Mouse (Mus musculus) kidney, embryonic 16.5 days (tissue): ENCODE results near the gene 9130008F23Rik. TPM values are rescaled to one million over a fixed set of nuclear protein-coding genes. Genes with fewer than 3 reads are reported as not detected.

Experiments
- ATAC-seq: fragments of 200-750 bp; cut with Nextera tagmentation; 2 replicates; pipeline ENCODE4 v1.8.0; 2017; ENCODE audit warnings: moderate TSS enrichment; ENCODE audit not compliant: low FRiP score, low TSS enrichment
- H3K27ac ChIP-seq: fragments of 300-500 bp; sonication (generic); 2 replicates; pipeline ENCODE4 v1.5.1; 2014; ENCODE audit warnings: low read length
- H3K27me3 ChIP-seq: fragments of 300-500 bp; sonication (generic); 2 replicates; pipeline ENCODE4 v1.6.1; 2014; ENCODE audit warnings: low read length, control low read depth, mixed read lengths; ENCODE audit not compliant: insufficient read depth
- H3K36me3 ChIP-seq: fragments of 300-500 bp; sonication (generic); 2 replicates; pipeline ENCODE4 v1.6.1; 2014; ENCODE audit warnings: low read length, control low read depth, mixed read lengths; ENCODE audit not compliant: insufficient read depth
- H3K4me1 ChIP-seq: fragments of 300-500 bp; sonication (generic); 2 replicates; pipeline ENCODE4 v1.6.1; 2014; ENCODE audit warnings: low read length, control low read depth, mixed read lengths; ENCODE audit not compliant: insufficient read depth
- H3K4me2 ChIP-seq: fragments of 300-500 bp; sonication (generic); replicated peaks from 2 replicates; pipeline ENCODE4 v1.6.1; 2014; ENCODE audit warnings: low read depth, low read length
- H3K4me3 ChIP-seq: fragments of 300-500 bp; sonication (generic); 2 replicates; pipeline ENCODE4 v1.5.1; 2014; ENCODE audit warnings: mild to moderate bottlenecking, low read length
- H3K9ac ChIP-seq: fragments of 300-500 bp; sonication (generic); replicated peaks from 2 replicates; pipeline ENCODE4 v1.6.1; 2014; ENCODE audit warnings: low read length
- H3K9me3 ChIP-seq: fragments of 300-500 bp; sonication (generic); 2 replicates; pipeline ENCODE4 v1.6.1; 2016; ENCODE audit warnings: low read length, control low read depth
- WGBS: fragments of 180-500 bp; shearing (Covaris S2); extraction: QIAGEN DNeasy Blood & Tissue Kit; methylation state at CpG from one replicate; pipeline ENCODE4 v1.1.7; 2014; 5-methylcytosine and 5-hydroxymethylcytosine counted together
- polyA plus RNA-seq: library from polyadenylated mRNA; unstranded; fragments of >200 nt; fragmentation: Nextera tagmentation; extraction: Ambion mirVana; gene quantifications from 2 replicates; pipeline ENCODE4 v1.2.1, GENCODE M21; 2015

9130008F23Rik gene
- polyA plus RNA-seq, 1 experiment from 2014 or later, result 2.3 TPM

GRCm38 (mm10) chr17:40885155-40885554 is 4.8 kb upstream of the 9130008F23Rik start:
- no peaks in the 10 kb centered on the region for H3K27me3 ChIP-seq
- WGBS, result 79% methylated on average over 4 of the region's 4 CpGs
- H3K4me3 ChIP-seq, result no peak overlapping the region
- H3K4me2 ChIP-seq, result no peak overlapping the region
- no peaks in the 10 kb centered on the region for H3K9me3 ChIP-seq
- no peak overlapping the region for H3K27ac ChIP-seq
- no peak overlapping the region for H3K9ac ChIP-seq
- no peaks in the 10 kb centered on the region for H3K4me1 ChIP-seq
- no peak for ATAC-seq
- no peaks in the 10 kb centered on the region for H3K36me3 ChIP-seq

GRCm38 (mm10) chr17:40882172-40882571 is 1.8 kb upstream of the 9130008F23Rik start:
- no peak overlapping the region for H3K4me2 ChIP-seq
- no peak overlapping the region for H3K4me3 ChIP-seq
- no peaks in the 10 kb centered on the region; the same call in 1 of the 2 replicates for H3K4me1 ChIP-seq
- H3K27ac ChIP-seq, result no peak overlapping the region
- WGBS, result 90% methylated on average over 6 of the region's 6 CpGs
- no peaks in the 10 kb centered on the region for H3K27me3 ChIP-seq
- no peaks in the 10 kb centered on the region for H3K36me3 ChIP-seq
- no peak overlapping the region for H3K9ac ChIP-seq
- no peaks in the 10 kb centered on the region for H3K9me3 ChIP-seq
- no peak for ATAC-seq

GRCm38 (mm10) chr17:40879528-40879923 is 833 bp downstream of the 9130008F23Rik start:
- H3K4me1 ChIP-seq, result no peaks in the 10 kb centered on the region; the same call in 1 of the 2 replicates
- no peak overlapping the region for H3K27ac ChIP-seq
- peak overlapping the region; percentile 82 for H3K4me2 ChIP-seq
- no peaks in the 10 kb centered on the region for H3K36me3 ChIP-seq
- 14% methylated on average over 6 of the region's 6 CpGs for WGBS
- no peak for ATAC-seq
- H3K27me3 ChIP-seq, result no peaks in the 10 kb centered on the region
- H3K9me3 ChIP-seq, result no peaks in the 10 kb centered on the region
- H3K9ac ChIP-seq, result peak overlapping the region; percentile 78
- H3K4me3 ChIP-seq, result peak overlapping the region; percentile 77

GRCm38 (mm10) chr17:40877741-40878140 is 2.6 kb downstream of the 9130008F23Rik start:
- H3K9ac ChIP-seq, result no peak overlapping the region
- H3K27ac ChIP-seq, result no peak overlapping the region
- H3K4me2 ChIP-seq, result peak overlapping the region; percentile 82
- peaks cover 10% of the 10 kb centered on the region for H3K4me1 ChIP-seq
- H3K27me3 ChIP-seq, result no peaks in the 10 kb centered on the region
- H3K9me3 ChIP-seq, result no peaks in the 10 kb centered on the region
- no peaks in the 10 kb centered on the region for H3K36me3 ChIP-seq
- no peak for ATAC-seq
- 48% methylated on average over 3 of the region's 3 CpGs for WGBS
- H3K4me3 ChIP-seq, result peak overlapping the region; percentile 12; the same call in 1 of the 2 replicates

- no peak for ATAC-seq
- H3K4me2 ChIP-seq, result no peak overlapping the region
- no peak overlapping the region for H3K9ac ChIP-seq
- no peak overlapping the region for H3K4me3 ChIP-seq
- peaks cover 10% of the 10 kb centered on the region for H3K4me1 ChIP-seq
- no peaks in the 10 kb centered on the region for H3K36me3 ChIP-seq
- 86% methylated on average over 1 of the region's 1 CpGs for WGBS
- H3K27me3 ChIP-seq, result no peaks in the 10 kb centered on the region
- no peak overlapping the region for H3K27ac ChIP-seq
- H3K9me3 ChIP-seq, result no peaks in the 10 kb centered on the region
These were observed 4.8 kb downstream of the 9130008F23Rik start for GRCm38 (mm10) chr17:40875568-40875967.

GRCm38 (mm10) chr17:40874701-40875100 is 5.7 kb downstream of the 9130008F23Rik start:
- H3K4me1 ChIP-seq, result peaks cover 10% of the 10 kb centered on the region
- H3K27ac ChIP-seq, result no peak overlapping the region
- no peak overlapping the region for H3K9ac ChIP-seq
- H3K4me2 ChIP-seq, result no peak overlapping the region
- no peaks in the 10 kb centered on the region for H3K36me3 ChIP-seq
- no peaks in the 10 kb centered on the region for H3K9me3 ChIP-seq
- no peaks in the 10 kb centered on the region for H3K27me3 ChIP-seq
- no peak overlapping the region for H3K4me3 ChIP-seq
- ATAC-seq, result no peak
- 72% methylated on average over 3 of the region's 3 CpGs for WGBS

- H3K9ac ChIP-seq, result no peak overlapping the region
- H3K27ac ChIP-seq, result no peak overlapping the region
- H3K4me1 ChIP-seq, result peaks cover 10% of the 10 kb centered on the region
- H3K36me3 ChIP-seq, result no peaks in the 10 kb centered on the region
- no peak overlapping the region for H3K4me2 ChIP-seq
- WGBS, result 19% methylated on average over 2 of the region's 2 CpGs
- no peaks in the 10 kb centered on the region for H3K9me3 ChIP-seq
- no peak overlapping the region for H3K4me3 ChIP-seq
- no peaks in the 10 kb centered on the region for H3K27me3 ChIP-seq
- ATAC-seq, result no peak; the same call in 1 of the 2 replicates
These were observed 6.8 kb downstream of the 9130008F23Rik start for GRCm38 (mm10) chr17:40873582-40874011.

- no peak overlapping the region for H3K9ac ChIP-seq
- no peak overlapping the region for H3K4me3 ChIP-seq
- H3K36me3 ChIP-seq, result no peaks in the 10 kb centered on the region
- H3K4me2 ChIP-seq, result no peak overlapping the region
- peaks cover 10% of the 10 kb centered on the region for H3K4me1 ChIP-seq
- WGBS, result 97% methylated on average over 6 of the region's 6 CpGs
- H3K27ac ChIP-seq, result no peak overlapping the region
- no peak for ATAC-seq
- H3K27me3 ChIP-seq, result no peaks in the 10 kb centered on the region
- H3K9me3 ChIP-seq, result no peaks in the 10 kb centered on the region
These were observed 7.7 kb downstream of the 9130008F23Rik start for GRCm38 (mm10) chr17:40872626-40873025.

GRCm38 (mm10) chr17:40868952-40869747 is 11.2 kb downstream of the 9130008F23Rik start:
- H3K27me3 ChIP-seq, result no peaks in the 10 kb centered on the region
- H3K4me3 ChIP-seq, result no peak overlapping the region
- no peak overlapping the region for H3K9ac ChIP-seq
- H3K27ac ChIP-seq, result no peak overlapping the region
- H3K4me2 ChIP-seq, result no peak overlapping the region
- H3K4me1 ChIP-seq, result peaks cover 10% of the 10 kb centered on the region; the same call in 1 of the 2 replicates
- no peaks in the 10 kb centered on the region for H3K36me3 ChIP-seq
- WGBS, result 68% methylated on average over 10 of the region's 10 CpGs
- ATAC-seq, result no peak
- no peaks in the 10 kb centered on the region for H3K9me3 ChIP-seq

- no peak overlapping the region for H3K4me2 ChIP-seq
- H3K4me3 ChIP-seq, result no peak overlapping the region
- no peaks in the 10 kb centered on the region for H3K36me3 ChIP-seq
- H3K27me3 ChIP-seq, result no peaks in the 10 kb centered on the region
- no peak overlapping the region for H3K27ac ChIP-seq
- no peaks in the 10 kb centered on the region for H3K4me1 ChIP-seq
- H3K9me3 ChIP-seq, result no peaks in the 10 kb centered on the region
- H3K9ac ChIP-seq, result no peak overlapping the region
- no peak for ATAC-seq
These were observed 25.3 kb downstream of the 9130008F23Rik start for GRCm38 (mm10) chr17:40855065-40855464.
